In the genomic region with DNA sequence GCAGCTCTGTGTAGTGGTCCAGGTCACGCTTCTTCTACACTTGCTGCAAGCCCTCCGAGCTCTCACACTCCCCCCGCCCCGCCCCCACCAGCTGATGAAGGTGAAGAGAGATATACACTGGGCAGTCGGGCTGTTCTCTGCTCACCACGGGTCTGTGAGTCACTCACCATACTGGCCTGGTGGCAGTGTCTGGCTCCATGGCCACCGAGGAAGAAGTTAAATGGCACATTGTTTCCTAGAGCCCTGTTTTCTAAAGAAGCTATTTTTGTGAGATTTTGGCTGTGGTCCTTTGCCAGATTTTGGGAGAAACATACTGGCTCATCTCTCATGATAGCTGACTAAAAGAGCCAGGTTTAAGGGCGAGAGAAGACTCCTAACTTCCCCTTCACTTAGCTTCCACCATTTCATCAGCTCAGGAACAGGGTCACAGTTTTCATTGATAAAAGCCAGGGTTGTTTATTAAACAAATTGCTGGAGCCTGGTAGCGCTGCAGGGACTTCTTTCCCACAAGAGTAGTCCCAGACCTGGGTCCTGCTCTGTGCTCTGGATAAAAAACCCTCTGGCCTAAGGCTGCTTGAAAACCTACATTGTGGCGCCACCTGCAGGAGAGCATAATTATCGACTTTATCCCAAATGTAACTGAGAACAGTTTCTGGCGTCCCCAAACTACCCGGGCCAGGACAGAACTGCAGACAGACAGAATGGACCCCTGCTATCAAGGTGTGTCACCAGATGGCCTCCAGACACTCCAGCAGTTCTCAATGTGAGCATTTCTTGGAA, we compare ENCODE assay signal across 7 mouse cellular contexts. TPM values are rescaled to one million over a fixed set of nuclear protein-coding genes. Genes with fewer than 3 reads are reported as not detected.
DNase-seq lines count a peak whose midpoint lies in the region; ATAC-seq and TF ChIP-seq lines count a peak whose summit lies in the region.

No protein-coding gene starts in this region.

- H3K27me3 ChIP-seq in heart, postnatal 0 days (ENCODE audit: control insufficient read depth, insufficient read depth, low read length) = peaks cover 14% of the 10 kb centered on the region

- no peak for TF ChIP-seq POLR2A in lung, adult 2 months (IDR thresholded peaks at IDR 0.05; ENCODE audit: borderline replicate concordance, extremely low read depth, low read depth, low read length)

- TF ChIP-seq EP300 in heart, postnatal 0 days (IDR thresholded peaks at IDR 0.05; ENCODE audit: low read depth) = no peak

- WGBS in heart, postnatal 0 days = 24% methylated on average over 13 of the region's 13 CpGs
- WGBS in lung, adult 2 months = 32% methylated on average over 13 of the region's 13 CpGs

- peak; percentile 67 for ATAC-seq in common myeloid progenitor, adult 5-6 weeks (replicated peaks; ENCODE audit: low read depth, poor library complexity, severe bottlenecking)
- peak; percentile 42 for ATAC-seq in heart, postnatal 0 days (ENCODE audit: insufficient read depth, low read depth)

- peak; percentile 86 for TF ChIP-seq CTCF in heart, postnatal 0 days (IDR thresholded peaks at IDR 0.05; ENCODE audit: low read depth)
- peak; percentile 57 for TF ChIP-seq CTCF in lung, adult 2 months (IDR thresholded peaks at IDR 0.05; ENCODE audit: insufficient read depth, low read length)

- H3K36me3 ChIP-seq in heart, postnatal 0 days (replicated peaks; ENCODE audit: control insufficient read depth, insufficient read depth, low read length) = no peaks in the 10 kb centered on the region

- no peak overlapping the region for H3K4me2 ChIP-seq in heart, postnatal 0 days (ENCODE audit: low read depth, low read length)

- no peak overlapping the region for H3K27ac ChIP-seq in heart, postnatal 0 days (ENCODE audit: low read depth)

- no peaks in the 10 kb centered on the region for H3K9me3 ChIP-seq in heart, postnatal 0 days (replicated peaks; ENCODE audit: control insufficient read depth, low read length)

- peaks cover 3% of the 10 kb centered on the region; the same call in 1 of the 2 replicates for H3K4me1 ChIP-seq in heart, postnatal 0 days (ENCODE audit: control insufficient read depth, insufficient read depth)
- no peaks in the 10 kb centered on the region; the same call in 1 of the 2 replicates for H3K4me1 ChIP-seq in lung, adult 2 months (ENCODE audit: control insufficient read depth, insufficient read depth, low read length)

- no peak overlapping the region for H3K9ac ChIP-seq in heart, postnatal 0 days (replicated peaks; ENCODE audit: low read depth, low read length)

- peak; percentile 80 for DNase-seq in ES-CJ7 (ENCODE audit: low read depth, low spot score)
- peak; percentile 78 to 82 for DNase-seq in adrenal gland, adult 18-20 months (ENCODE audit: low spot score in 2 of 2)
- peak; percentile 85 for DNase-seq in heart, postnatal 0 days (ENCODE audit: low spot score)
- peak; percentile 54 to 81 for DNase-seq in layer of hippocampus, adult 8-10 months (ENCODE audit: low spot score in 2 of 2)
- DNase-seq in lung, adult 2 months = peak; percentile 80
- DNase-seq in skeletal muscle tissue, adult 2 months (ENCODE audit: low read depth, low spot score) = peak; percentile 50

- H3K4me3 ChIP-seq in heart, postnatal 0 days (ENCODE audit: low read depth, low read length) = no peak overlapping the region
- H3K4me3 ChIP-seq in lung, adult 2 months (replicated peaks; ENCODE audit: extremely low read depth, low read depth, low read length) = no peak overlapping the region

RNA-seq across cellular contexts. Expression of a gene that starts 3.2 kb away (rescaled TPM):
- 1 to 10 TPM; 4.5 to 6.7 TPM for total RNA-seq in adrenal gland, adult 18-20 months (2021)
- 0.39 and 0.46 TPM in 2 replicates for total RNA-seq in common myeloid progenitor, adult 5-6 weeks (2017)
- total RNA-seq in heart, postnatal 0 days (2014; rRNA removed; ENCODE audit: low replicate concordance) = 19.2 and 20.0 TPM in 2 replicates
- 3.4 and 3.7 TPM in 2 replicates for polyA plus RNA-seq in heart, postnatal 0 days (2015; fragmentation: Nextera tagmentation; extraction: Ambion mirVana)
- 100 to 1,000 TPM in 2 of 4 experiments, 10 to 100 TPM in 2; 93.0 to 116 (median 107) TPM for total RNA-seq in layer of hippocampus, adult 8-10 months (2022)
- 6.7 and 7.4 TPM in 2 replicates for polyA plus RNA-seq in lung, adult 2 months (2012; rRNA removed)
